Mouse (Mus musculus) midbrain, embryonic 14.5 days (tissue): ENCODE measurements at regions not wholly inside any gene's neighbourhood (a gene's known extent, or its start where the extent isn't known, plus 50 kb on each side); places are given as distances from the start of the nearest gene placed in this dataset.

Experiments
- ATAC-seq: fragments of 200-750 bp; cut with Nextera tagmentation; 2 replicates; pipeline ENCODE4 v1.8.0; 2017; ENCODE audit warnings: moderate number of reproducible peaks, moderate library complexity; ENCODE audit not compliant: low FRiP score, low TSS enrichment
- DNase-seq: peaks from one replicate; pipeline ENCODE4 v3.0.0-alpha.2; 2015
- H3K27ac ChIP-seq: fragments of 300-500 bp; sonication (generic); replicated peaks from 2 replicates; pipeline ENCODE4 v1.5.1; 2014; ENCODE audit warnings: mild to moderate bottlenecking, low read depth, low read length, moderate library complexity
- H3K27me3 ChIP-seq: fragments of 300-500 bp; sonication (generic); 2 replicates; pipeline ENCODE4 v1.6.1; 2014; ENCODE audit warnings: low read length, control low read depth, mixed read lengths; ENCODE audit not compliant: control insufficient read depth, insufficient read depth
- H3K36me3 ChIP-seq: fragments of 300-500 bp; sonication (generic); 2 replicates; pipeline ENCODE4 v1.6.1; 2014; ENCODE audit warnings: low read length, control low read depth; ENCODE audit not compliant: control insufficient read depth, insufficient read depth
- H3K4me1 ChIP-seq: fragments of 300-500 bp; sonication (generic); 2 replicates; pipeline ENCODE4 v1.6.1; 2014; ENCODE audit warnings: mild to moderate bottlenecking, antibody characterized with exemption, low read length, control low read depth; ENCODE audit not compliant: control insufficient read depth, insufficient read depth
- H3K4me2 ChIP-seq: fragments of 300-500 bp; sonication (generic); 2 replicates; pipeline ENCODE4 v1.6.1; 2014; ENCODE audit warnings: mild to moderate bottlenecking, low read length, moderate library complexity
- H3K4me3 ChIP-seq: fragments of 300-500 bp; sonication (generic); replicated peaks from 2 replicates; pipeline ENCODE4 v1.5.1; 2014; ENCODE audit warnings: low read depth, low read length
- H3K9ac ChIP-seq: fragments of 300-500 bp; sonication (generic); replicated peaks from 2 replicates; pipeline ENCODE4 v1.6.1; 2014; ENCODE audit warnings: mild to moderate bottlenecking, low read length, moderate library complexity
- H3K9me3 ChIP-seq: fragments of 300-500 bp; sonication (generic); 2 replicates; pipeline ENCODE4 v1.6.1; 2016; ENCODE audit warnings: low read length, control low read depth, mixed read lengths; ENCODE audit not compliant: control insufficient read depth
- WGBS: fragments of 180-500 bp; shearing (Covaris S2); extraction: QIAGEN DNeasy Blood & Tissue Kit; methylation state at CpG from one replicate; pipeline ENCODE4 v1.1.7; 2014; 5-methylcytosine and 5-hydroxymethylcytosine counted together

DNA sequence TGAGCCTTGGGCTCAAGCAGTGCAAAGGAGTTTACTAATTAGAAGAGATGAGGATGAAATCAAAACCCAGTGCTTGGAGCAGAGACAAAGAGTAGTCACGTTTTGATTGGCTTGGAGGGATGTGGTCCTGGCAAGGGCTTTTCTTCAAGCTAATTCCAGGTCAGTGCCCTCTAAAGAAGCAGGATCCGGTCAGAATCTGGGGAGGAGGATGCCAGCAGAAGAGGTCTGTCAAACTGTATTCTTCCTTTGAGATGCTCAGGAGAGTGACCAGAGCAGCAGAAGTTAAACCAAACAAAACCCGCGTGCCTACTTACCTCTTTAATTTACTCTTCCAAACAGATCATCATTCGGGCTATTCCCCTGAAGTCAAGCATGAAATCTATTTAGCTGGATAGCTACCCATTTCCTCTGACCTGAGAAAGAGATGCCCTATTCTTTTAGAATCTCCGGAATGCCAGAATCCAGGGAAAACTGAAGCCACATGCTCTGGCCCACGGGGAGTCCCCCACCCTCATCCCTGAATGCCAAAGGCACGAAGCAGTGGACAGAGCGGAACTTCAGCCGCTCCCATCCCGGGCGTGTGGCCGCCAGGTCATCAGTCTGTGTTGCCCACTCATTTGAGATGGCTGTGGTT is 117.8 kb upstream of the Six2 start:
- 34% methylated on average over 13 of the region's 13 CpGs for WGBS
- H3K27ac ChIP-seq: no peak overlapping the region
- H3K9me3 ChIP-seq: no peaks in the 10 kb centered on the region
- no peak overlapping the region for H3K4me2 ChIP-seq
- peaks cover 47% of the 10 kb centered on the region for H3K27me3 ChIP-seq
- H3K4me1 ChIP-seq: no peaks in the 10 kb centered on the region
- no peaks in the 10 kb centered on the region for H3K36me3 ChIP-seq
- ATAC-seq (no peak), DNase-seq (no peak)
- no peak overlapping the region for H3K4me3 ChIP-seq
- no peak overlapping the region for H3K9ac ChIP-seq

DNA sequence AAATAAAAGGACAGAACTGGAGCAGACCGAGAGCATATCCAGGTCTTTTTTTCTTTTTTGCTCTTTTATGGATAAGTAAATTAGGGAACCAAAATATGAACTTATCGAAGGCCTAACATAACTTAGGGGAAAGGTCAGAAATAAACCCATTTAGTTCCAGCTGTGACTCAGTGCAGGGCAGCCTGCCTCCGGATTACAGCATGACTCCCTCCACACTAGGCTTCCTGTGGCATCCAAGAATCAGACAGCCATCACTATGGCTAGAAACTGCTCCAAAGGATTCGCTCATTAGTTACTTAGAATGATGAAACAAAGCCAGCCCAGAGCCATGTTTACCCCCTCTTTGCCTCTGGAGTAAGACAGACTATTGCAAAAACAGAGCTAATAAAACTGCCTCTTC is 116.6 kb upstream of the Six2 start:
- Histone ChIP-seq H3K27me3 (peaks cover 57% of the 10 kb centered on the region), H3K4me1 (peaks cover 9% of the 10 kb centered on the region), H3K27ac (no peak overlapping the region), H3K4me3 (no peak overlapping the region), H3K9ac (no peak overlapping the region), H3K4me2 (no peak overlapping the region), H3K9me3 (no peaks in the 10 kb centered on the region), H3K36me3 (no peaks in the 10 kb centered on the region)
- DNase-seq (no peak), ATAC-seq (no peak)
- WGBS: 56% methylated on average over 4 of the region's 4 CpGs

DNA sequence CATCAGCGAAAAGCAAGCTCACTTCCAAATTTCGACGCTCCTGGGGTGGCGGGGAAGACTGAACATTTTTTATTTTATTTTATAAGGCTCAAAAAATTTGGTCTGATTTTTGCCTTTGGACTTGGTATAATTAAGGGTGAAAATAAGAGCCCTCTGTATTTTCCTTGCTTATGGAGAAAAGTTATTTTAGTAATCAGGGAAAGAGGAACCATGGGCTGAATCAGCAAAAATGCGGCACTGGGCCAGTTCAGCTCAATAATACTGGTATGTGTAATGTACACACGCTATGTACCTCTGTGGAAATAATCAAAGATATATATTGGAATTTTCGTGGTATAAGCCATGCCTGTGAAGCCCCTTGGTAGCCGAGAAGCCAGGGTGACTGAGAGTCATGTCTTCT is 113.7 kb upstream of the Six2 start:
- ATAC-seq (no peak), DNase-seq (no peak)
- Histone ChIP-seq H3K36me3 (no peaks in the 10 kb centered on the region), H3K27me3 (peaks cover 77% of the 10 kb centered on the region), H3K9me3 (no peaks in the 10 kb centered on the region), H3K4me3 (no peak overlapping the region), H3K4me2 (no peak overlapping the region), H3K27ac (no peak overlapping the region), H3K9ac (no peak overlapping the region), H3K4me1 (peaks cover 15% of the 10 kb centered on the region)
- 90% methylated on average over 8 of the region's 8 CpGs for WGBS

DNA sequence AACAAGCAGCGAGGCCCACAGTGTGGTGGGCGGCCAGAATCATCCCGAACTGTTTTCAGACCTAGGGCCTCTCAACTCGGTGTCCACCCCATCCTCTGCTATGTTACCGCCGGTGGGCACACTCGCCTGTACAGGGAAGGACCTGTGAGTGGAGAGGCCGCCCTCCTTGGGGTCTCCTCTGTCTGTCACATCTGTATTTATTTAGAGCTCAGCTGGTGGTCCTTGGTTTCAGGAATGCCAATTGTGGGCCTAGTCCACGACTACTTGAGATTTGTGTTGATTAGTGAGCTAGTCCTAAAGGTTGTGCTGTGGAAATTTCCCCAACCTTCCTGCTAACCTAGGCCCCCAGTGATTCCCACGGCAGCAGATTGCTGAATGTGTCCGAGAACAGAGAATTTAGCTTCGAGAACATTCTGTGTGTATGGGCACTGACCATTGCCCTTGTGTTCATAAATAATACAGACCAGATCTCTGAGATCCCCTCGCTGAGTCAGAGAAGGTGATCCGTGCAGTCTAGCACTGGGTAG is 113.1 kb upstream of the Six2 start:
- H3K36me3 ChIP-seq: no peaks in the 10 kb centered on the region
- H3K27me3 ChIP-seq: peaks cover 81% of the 10 kb centered on the region
- 30% methylated on average over 14 of the region's 14 CpGs for WGBS
- no peak overlapping the region for H3K4me2 ChIP-seq
- no peak for ATAC-seq
- no peak overlapping the region for H3K27ac ChIP-seq
- DNase-seq: no peak
- H3K9ac ChIP-seq: no peak overlapping the region
- peaks cover 15% of the 10 kb centered on the region for H3K4me1 ChIP-seq
- H3K9me3 ChIP-seq: no peaks in the 10 kb centered on the region
- no peak overlapping the region for H3K4me3 ChIP-seq

DNA sequence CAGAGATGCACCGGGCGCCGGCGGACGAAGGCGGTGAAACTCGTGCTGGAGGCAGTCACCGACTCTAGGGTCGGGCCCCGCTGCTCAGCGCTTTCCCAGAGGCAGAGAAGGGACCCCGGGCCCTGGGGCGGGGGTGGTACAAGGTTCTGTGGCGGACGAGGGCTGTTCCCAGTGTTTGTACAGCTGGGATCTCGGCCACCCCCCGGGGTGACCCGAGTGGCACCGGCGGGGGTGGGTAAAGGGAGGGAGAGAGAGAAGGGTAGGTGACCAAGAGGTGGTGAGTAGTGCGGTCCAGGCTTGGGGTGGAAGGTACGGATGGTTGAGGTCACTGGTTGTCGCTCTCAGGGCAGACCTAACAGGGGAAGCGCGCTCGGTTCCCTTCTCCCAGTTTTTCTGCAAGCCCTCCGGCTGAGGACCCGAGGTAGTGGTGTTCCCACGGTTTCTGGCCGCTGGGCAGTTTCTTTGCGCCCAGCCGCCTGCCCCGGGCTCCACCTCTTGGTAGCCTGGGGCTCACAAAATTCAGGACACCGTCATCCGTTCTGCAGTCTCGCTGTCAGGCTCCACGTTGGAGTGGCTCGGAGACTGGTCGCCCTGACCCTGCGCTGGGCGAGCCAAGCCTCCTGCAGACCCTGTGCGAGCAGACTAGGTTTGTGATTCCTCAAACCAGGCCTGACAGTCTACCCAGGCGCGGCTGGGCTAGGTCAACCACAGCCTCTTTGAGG is 112.4 kb upstream of the Six2 start:
- Histone ChIP-seq H3K4me3 (peak overlapping the region; percentile 36), H3K27me3 (peaks cover 81% of the 10 kb centered on the region), H3K36me3 (no peaks in the 10 kb centered on the region), H3K4me2 (peak overlapping the region; percentile 74), H3K27ac (no peak overlapping the region), H3K9me3 (no peaks in the 10 kb centered on the region), H3K4me1 (peaks cover 15% of the 10 kb centered on the region), H3K9ac (peak overlapping the region; percentile 37; the same call in 1 of the 2 replicates)
- 2% methylated on average over 44 of the region's 44 CpGs for WGBS
- ATAC-seq: no peak; the same call in 1 of the 2 replicates
- DNase-seq: peak; percentile 44

DNA sequence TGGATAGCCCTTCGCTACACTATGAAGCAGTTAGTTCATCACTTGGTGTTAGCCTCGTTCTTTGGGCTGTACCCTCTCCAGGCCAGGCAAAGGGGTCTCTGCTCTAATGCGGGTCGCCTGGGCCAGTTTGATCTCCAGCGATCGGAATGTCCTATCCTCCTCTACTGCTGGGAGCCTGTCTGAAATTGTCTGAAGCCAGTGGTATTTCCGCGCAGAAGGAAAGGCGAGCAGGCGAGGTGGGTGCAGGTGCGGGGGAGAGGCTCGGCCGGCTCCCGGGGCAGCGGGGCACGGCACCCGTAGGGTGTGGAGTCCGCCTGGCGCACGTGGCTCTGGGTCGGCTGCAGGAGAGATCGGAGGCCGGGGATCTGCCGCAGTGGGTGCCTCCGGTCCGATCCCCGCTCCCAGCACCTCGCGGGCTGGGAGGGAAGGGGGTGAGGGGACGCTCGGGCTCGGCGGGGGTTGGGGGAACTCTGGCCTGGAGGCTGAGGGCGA is 111.8 kb upstream of the Six2 start:
- ATAC-seq: no peak

DNA sequence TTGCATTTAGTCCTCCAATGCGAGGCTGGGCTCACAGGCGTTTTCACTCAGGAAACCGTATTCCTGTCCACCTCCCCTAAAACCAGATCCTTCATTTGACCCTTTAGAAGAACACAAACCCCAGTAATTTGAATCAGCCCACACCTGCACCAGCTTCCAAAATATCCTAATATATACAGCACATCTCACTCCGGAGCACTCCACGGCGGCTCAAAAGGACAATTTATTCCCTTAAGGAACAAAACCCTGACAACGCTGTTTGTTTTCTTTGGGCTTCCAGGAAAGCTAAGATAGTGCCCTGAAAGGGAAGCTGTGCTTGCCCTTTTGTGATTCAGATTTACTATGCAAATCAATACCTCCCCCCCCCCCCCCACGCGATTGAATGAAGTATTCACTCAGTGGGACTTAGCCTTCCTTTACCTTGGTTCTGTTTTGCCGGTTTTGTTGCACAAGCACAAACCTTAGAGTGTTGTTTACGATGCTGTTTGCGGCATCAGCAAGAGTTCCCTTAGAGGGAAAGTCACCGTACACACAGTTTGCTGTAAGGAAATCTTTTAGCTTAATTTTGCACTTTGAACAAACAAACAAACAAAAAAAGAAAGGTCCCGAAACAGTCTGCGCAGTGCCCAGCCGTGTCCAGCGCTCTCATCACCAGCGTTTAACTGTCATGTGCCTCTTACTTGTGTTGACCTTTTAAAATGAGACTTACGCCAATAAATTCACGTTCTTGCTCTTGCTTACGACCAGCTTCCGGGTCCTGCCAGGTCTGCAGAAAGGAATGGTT is 111.2 kb upstream of the Six2 start:
- 1% methylated on average over 22 of the region's 22 CpGs for WGBS
- Histone ChIP-seq H3K4me2 (peak overlapping the region; percentile 74), H3K27ac (no peak overlapping the region), H3K27me3 (peaks cover 81% of the 10 kb centered on the region), H3K9ac (no peak overlapping the region), H3K4me3 (peak overlapping the region; percentile 36), H3K4me1 (peaks cover 15% of the 10 kb centered on the region), H3K9me3 (no peaks in the 10 kb centered on the region), H3K36me3 (no peaks in the 10 kb centered on the region)
- ATAC-seq: no peak
- peak; percentile 49 for DNase-seq

More for the DNA sequence above, 111.8 kb upstream of the Six2 start:
- Histone ChIP-seq H3K36me3 (no peaks in the 10 kb centered on the region), H3K27ac (no peak overlapping the region), H3K27me3 (peaks cover 78% of the 10 kb centered on the region), H3K4me3 (peak overlapping the region; percentile 36), H3K4me2 (peak overlapping the region; percentile 74), H3K4me1 (peaks cover 15% of the 10 kb centered on the region), H3K9ac (peak overlapping the region; percentile 37; the same call in 1 of the 2 replicates), H3K9me3 (no peaks in the 10 kb centered on the region)
- under 1% methylated on average over 34 of the region's 34 CpGs for WGBS
- no peak for DNase-seq

DNA sequence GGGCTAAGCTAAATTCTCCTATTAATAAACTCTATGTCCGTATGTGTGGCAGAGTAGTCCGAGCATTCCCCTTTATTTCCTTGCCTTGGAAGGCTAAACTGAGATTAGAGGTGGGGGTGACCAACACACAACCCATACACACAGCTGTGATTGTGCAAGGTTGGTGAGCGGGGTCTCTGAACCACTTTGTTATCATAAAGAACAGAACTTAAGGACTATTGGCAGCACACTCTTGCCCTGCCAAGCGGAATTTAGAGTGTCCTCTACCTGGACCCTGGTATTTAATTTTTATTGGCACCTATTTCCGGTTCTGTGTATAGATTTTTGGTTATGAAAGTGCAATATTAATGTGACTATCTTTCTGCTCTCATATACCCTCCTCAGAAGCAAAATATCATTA is 109.7 kb upstream of the Six2 start:
- ATAC-seq (no peak), DNase-seq (no peak)
- H3K9ac ChIP-seq: no peak overlapping the region
- no peaks in the 10 kb centered on the region for H3K9me3 ChIP-seq
- no peak overlapping the region for H3K4me3 ChIP-seq
- no peaks in the 10 kb centered on the region for H3K36me3 ChIP-seq
- peaks cover 77% of the 10 kb centered on the region for H3K27me3 ChIP-seq
- WGBS: 72% methylated on average over 5 of the region's 5 CpGs
- peaks cover 15% of the 10 kb centered on the region for H3K4me1 ChIP-seq
- H3K27ac ChIP-seq: no peak overlapping the region
- H3K4me2 ChIP-seq: no peak overlapping the region
